Comparison of ENCODE assay signal across 8 mouse cellular contexts in genomic region chr13:67173723-67174055, GRCm38 (mm10). TPM values are rescaled to one million over a fixed set of nuclear protein-coding genes. Genes with fewer than 3 reads are reported as not detected.
DNase-seq lines count a peak whose midpoint lies in the region; ATAC-seq and TF ChIP-seq lines count a peak whose summit lies in the region.

No protein-coding gene starts in this region.

- dilution Hi-C loops in CH12.LX (cut with MboI; ENCODE audit: extremely low pct_ligation_motif_present, extremely low pct_unique_long_range_greater_than_20kb, low sequenced_read_pairs) = no loop called here

- 14% methylated on average over 5 of the region's 5 CpGs for WGBS in heart, adult 2 months
- whole genome bisulfite sequencing in forebrain, embryonic 15.5 days = 21% methylated on average over 5 of the region's 5 CpGs
- 18% methylated on average over 5 of the region's 5 CpGs for WGBS in liver, embryonic 13.5 days (ENCODE audit: insufficient replicate concordance)

- peak overlapping the region; percentile 42; the same call in 1 of the 2 replicates for H3K9ac ChIP-seq in heart, adult 2 months (ENCODE audit: low read depth, low read length)
- peak overlapping the region; percentile 93 for H3K9ac ChIP-seq in CH12.LX (ENCODE audit: insufficient read depth, low read depth)
- H3K9ac ChIP-seq in forebrain, embryonic 15.5 days (replicated peaks) = peak overlapping the region; percentile 60
- peak overlapping the region; percentile 71; the same call in 1 of the 2 replicates for H3K9ac ChIP-seq in liver, embryonic 13.5 days

- intact Hi-C loops in heart, adult 2 months (cut with DNase I) = loop anchor here (2.0 to 10.0 kb wide), 5 partner anchors 19 to 311 kb away; partner anchors contain the start of genes Zfp429, Zfp712, Zfp759 and Zfp874b
- intact Hi-C loops in heart, postnatal 25 days (cut with DNase I) = loop anchor here (2.0 kb wide), 1 partner anchor 21 kb away; the partner anchor contains the start of gene Zfp455
- intact Hi-C loops in left cerebral cortex, postnatal 10 days (cut with DNase I) = loop anchor here (2.0 kb wide), 2 partner anchors 45 to 201 kb away; partner anchors contain the start of genes Gm28041 and Zfp456

- in situ Hi-C loops in CH12.LX (cut with MboI; ENCODE audit: low pct_ligation_motif_present, low pct_unique_long_range_greater_than_20kb, low sequenced_read_pairs) = no loop called here

- no peak for TF ChIP-seq POLR2A in heart, adult 2 months (IDR thresholded peaks at IDR 0.05; ENCODE audit: insufficient read depth, low read depth, low read length)
- no peak for TF ChIP-seq POLR2A in CH12.LX (IDR thresholded peaks at IDR 0.05; ENCODE audit: low read depth, low read length)

- peak overlapping the region; percentile 87 for H3K4me2 ChIP-seq in CH12.LX (ENCODE audit: insufficient read depth, low read depth, poor library complexity, severe bottlenecking)
- peak overlapping the region; percentile 59 for H3K4me2 ChIP-seq in forebrain, embryonic 15.5 days (replicated peaks)
- H3K4me2 ChIP-seq in liver, embryonic 13.5 days = peak overlapping the region; percentile 66

- no peaks in the 10 kb centered on the region for H3K79me2 ChIP-seq in heart, adult 2 months (replicated peaks; ENCODE audit: control insufficient read depth, insufficient read depth, low read length)
- peaks cover 23% of the 10 kb centered on the region; the same call in 1 of the 2 replicates for H3K79me2 ChIP-seq in CH12.LX (replicated peaks; ENCODE audit: control insufficient read depth, extremely low read depth, insufficient read depth, poor library complexity, severe bottlenecking)

- no peak for DNase-seq in heart, adult 2 months
- DNase-seq in heart, postnatal 25 days (ENCODE audit: low spot score) = no peak
- DNase-seq in CH12.LX (ENCODE audit: extremely low read depth) = no peak
- no peak for DNase-seq in liver, embryonic 13.5 days
- DNase-seq in left cerebral cortex, postnatal 10 days (ENCODE audit: extremely low spot score in 1 of 2, low spot score in 2 of 2) = no peak
- DNase-seq in right cerebral cortex, postnatal 36 days (ENCODE audit: low spot score in 2 of 2) = no peak
- no peak for DNase-seq in urinary bladder, postnatal 10 days (ENCODE audit: low spot score)

- TF ChIP-seq CTCF in heart, adult 2 months (IDR thresholded peaks at IDR 0.05) = no peak
- no peak for TF ChIP-seq CTCF in CH12.LX (conservative IDR thresholded peaks at IDR 0.05 in 1 of 2, IDR thresholded peaks at IDR 0.05 in 1 of 2; ENCODE audit: low read depth in 2 of 2, low read length in 2 of 2)

- H3K4me3 ChIP-seq in heart, adult 2 months = peak overlapping the region; percentile 71
- peak overlapping the region; percentile 63 to 93 (median 84) for H3K4me3 ChIP-seq in CH12.LX (replicated peaks in 1 of 3; ENCODE audit: low read depth in 2 of 3, low read length in 2 of 3, poor library complexity in 1 of 3)
- peak overlapping the region; percentile 73 for H3K4me3 ChIP-seq in forebrain, embryonic 15.5 days
- H3K4me3 ChIP-seq in liver, embryonic 13.5 days (replicated peaks) = peak overlapping the region; percentile 65

- no peaks in the 10 kb centered on the region for H3K9me3 ChIP-seq in CH12.LX (replicated peaks; ENCODE audit: low read length)
- no peaks in the 10 kb centered on the region for H3K9me3 ChIP-seq in forebrain, embryonic 15.5 days
- no peaks in the 10 kb centered on the region for H3K9me3 ChIP-seq in liver, embryonic 13.5 days (replicated peaks)

- no peak for TF ChIP-seq EP300 in heart, adult 2 months (IDR thresholded peaks at IDR 0.05; ENCODE audit: insufficient read depth, low read depth, low read length)
- no peak for TF ChIP-seq EP300 in CH12.LX (IDR thresholded peaks at IDR 0.05; ENCODE audit: low read length)

- no peaks in the 10 kb centered on the region for H3K36me3 ChIP-seq in heart, adult 2 months (ENCODE audit: control insufficient read depth, insufficient read depth, low read length)
- peaks cover 21% of the 10 kb centered on the region in 2 experiments for H3K36me3 ChIP-seq in CH12.LX (replicated peaks in 1 of 2; ENCODE audit: control insufficient read depth in 1 of 2, insufficient read depth in 1 of 2, low read length in 1 of 2)
- H3K36me3 ChIP-seq in forebrain, embryonic 15.5 days = peaks cover 6% of the 10 kb centered on the region
- H3K36me3 ChIP-seq in liver, embryonic 13.5 days = no peaks in the 10 kb centered on the region; the same call in 1 of the 2 replicates

- no peak overlapping the region for H3K27ac ChIP-seq in heart, adult 2 months
- no peak overlapping the region for H3K27ac ChIP-seq in CH12.LX (ENCODE audit: insufficient read depth, low read depth)
- no peak overlapping the region for H3K27ac ChIP-seq in forebrain, embryonic 15.5 days (replicated peaks)
- no peak overlapping the region for H3K27ac ChIP-seq in liver, embryonic 13.5 days

- no peak for TF ChIP-seq RAD21 in CH12.LX (IDR thresholded peaks at IDR 0.05; ENCODE audit: low read depth, low read length)

- no peaks in the 10 kb centered on the region for H3K27me3 ChIP-seq in heart, adult 2 months (ENCODE audit: control insufficient read depth, insufficient read depth, low read length)
- H3K27me3 ChIP-seq in CH12.LX (replicated peaks) = no peaks in the 10 kb centered on the region
- no peaks in the 10 kb centered on the region for H3K27me3 ChIP-seq in forebrain, embryonic 15.5 days
- no peaks in the 10 kb centered on the region for H3K27me3 ChIP-seq in liver, embryonic 13.5 days

- no peaks in the 10 kb centered on the region for H3K4me1 ChIP-seq in heart, adult 2 months (ENCODE audit: control insufficient read depth, insufficient read depth, low read length)
- peaks cover 2 to 16% of the 10 kb centered on the region in 2 experiments; a peak in 3 of 4 replicates for H3K4me1 ChIP-seq in CH12.LX (ENCODE audit: control insufficient read depth in 1 of 2, insufficient read depth in 2 of 2)
- peaks cover 7% of the 10 kb centered on the region; the same call in 1 of the 2 replicates for H3K4me1 ChIP-seq in forebrain, embryonic 15.5 days
- H3K4me1 ChIP-seq in liver, embryonic 13.5 days (replicated peaks) = peaks cover 4% of the 10 kb centered on the region; the same call in 1 of the 2 replicates

- ATAC-seq in forebrain, embryonic 15.5 days (replicated peaks) = no peak
- ATAC-seq in liver, embryonic 13.5 days (ENCODE audit: low read depth) = no peak

TF ChIP-seq in CH12.LX, 34 proteins besides CTCF, POLR2A, EP300 and RAD21:
- TF ChIP-seq UBTF (IDR thresholded peaks at IDR 0.05; ENCODE audit: low read depth, low read length) = no peak
TF ChIP-seq in CH12.LX: peak in this region for 0.

RNA-seq across cellular contexts. Expression of gene Rsl1, which starts 0.7 kb away (rescaled TPM):
- 1 to 10 TPM; 3.0 to 3.4 TPM for total RNA-seq in heart, adult 2 months (2021)
- polyA plus RNA-seq in heart, adult 2 months (2012; rRNA removed) = 1.5 and 2.5 TPM in 2 replicates
- 1 to 10 TPM; 2.9 to 3.8 TPM for total RNA-seq in heart, postnatal 25 days (2021)
- total RNA-seq in CH12.LX (2012; rRNA removed) (7.4 and 8.6 TPM in 2 replicates), CH12.LX (2014; rRNA removed) (16.0 and 18.8 TPM in 2 replicates)
- polyA plus RNA-seq in CH12.LX (2012; ENCODE audit: insufficient read length, low read depth) = 9.8 and 10.7 TPM in 2 replicates
- polyA plus RNA-seq in forebrain, embryonic 15.5 days (2015; fragmentation: Nextera tagmentation; extraction: Ambion mirVana) = 6.6 and 7.8 TPM in 2 replicates
- 1.7 and 1.9 TPM in 2 replicates for polyA plus RNA-seq in liver, embryonic 13.5 days (2015; fragmentation: Nextera tagmentation; extraction: Ambion mirVana)
- 1 to 10 TPM; 4.8 to 7.8 TPM for total RNA-seq in left cerebral cortex, postnatal 10 days (2021)

RNA-seq across cellular contexts. Expression of gene Zfp455, which starts 20.6 kb away (rescaled TPM):
- 1 to 10 TPM in 1 of 2 experiments, under 1 TPM in 1; 0.66 to 1.1 TPM for total RNA-seq in heart, adult 2 months (2021)
- polyA plus RNA-seq in heart, adult 2 months (2012; rRNA removed) = 0.33 and 0.35 TPM in 2 replicates
- under 1 TPM; 0.84 to 0.96 TPM for total RNA-seq in heart, postnatal 25 days (2021)
- total RNA-seq in CH12.LX (2012; rRNA removed) (1.6 and 2.3 TPM in 2 replicates), CH12.LX (2014; rRNA removed) (5.6 and 5.7 TPM in 2 replicates)
- polyA plus RNA-seq in CH12.LX (2012; ENCODE audit: insufficient read length, low read depth) = 2.3 and 3.3 TPM in 2 replicates
- 2.6 and 2.7 TPM in 2 replicates for polyA plus RNA-seq in forebrain, embryonic 15.5 days (2015; fragmentation: Nextera tagmentation; extraction: Ambion mirVana)
- polyA plus RNA-seq in liver, embryonic 13.5 days (2015; fragmentation: Nextera tagmentation; extraction: Ambion mirVana) = 0.43 and 0.46 TPM in 2 replicates
- total RNA-seq in left cerebral cortex, postnatal 10 days (2021) = 1 to 10 TPM; 2.2 to 3.4 TPM

RNA-seq across cellular contexts. Expression of gene Zfp759, which starts 52.2 kb away (rescaled TPM):
- 1 to 10 TPM; 4.0 to 8.2 TPM for total RNA-seq in heart, adult 2 months (2021)
- 0.59 and 1.5 TPM in 2 replicates for polyA plus RNA-seq in heart, adult 2 months (2012; rRNA removed)
- total RNA-seq in heart, postnatal 25 days (2021) = 1 to 10 TPM; 4.4 to 5.8 TPM
- total RNA-seq in CH12.LX (2012; rRNA removed) (2.1 and 2.2 TPM in 2 replicates), CH12.LX (2014; rRNA removed) (6.1 and 7.1 TPM in 2 replicates)
- polyA plus RNA-seq in CH12.LX (2012; ENCODE audit: insufficient read length, low read depth) = 2.6 and 2.7 TPM in 2 replicates
- polyA plus RNA-seq in forebrain, embryonic 15.5 days (2015; fragmentation: Nextera tagmentation; extraction: Ambion mirVana) = 3.5 and 3.6 TPM in 2 replicates
- 0.50 and 0.82 TPM in 2 replicates for polyA plus RNA-seq in liver, embryonic 13.5 days (2015; fragmentation: Nextera tagmentation; extraction: Ambion mirVana)
- 10 to 100 TPM in 1 of 2 experiments, 1 to 10 TPM in 1; 9.2 to 11.4 TPM for total RNA-seq in left cerebral cortex, postnatal 10 days (2021)

RNA-seq across cellular contexts. Expression of gene Rslcan18, which starts 57.6 kb away (rescaled TPM):
- 1 to 10 TPM in 1 of 2 experiments, under 1 TPM in 1; 0.70 to 1.1 TPM for total RNA-seq in heart, adult 2 months (2021)
- 0.29 and 0.70 TPM in 2 replicates for polyA plus RNA-seq in heart, adult 2 months (2012; rRNA removed)
- 1 to 10 TPM in 1 of 2 experiments, under 1 TPM in 1; 0.95 to 1.1 TPM for total RNA-seq in heart, postnatal 25 days (2021)
- total RNA-seq in CH12.LX (2012; rRNA removed) (0.55 TPM in 2 replicates), CH12.LX (2014; rRNA removed) (0.18 and 0.81 TPM in 2 replicates)
- polyA plus RNA-seq in CH12.LX (2012; ENCODE audit: insufficient read length, low read depth) = 0.20 and 0.57 TPM in 2 replicates
- 0.08 and 0.18 TPM in 2 replicates for polyA plus RNA-seq in forebrain, embryonic 15.5 days (2015; fragmentation: Nextera tagmentation; extraction: Ambion mirVana)
- 0.13 TPM in 2 replicates for polyA plus RNA-seq in liver, embryonic 13.5 days (2015; fragmentation: Nextera tagmentation; extraction: Ambion mirVana)
- total RNA-seq in left cerebral cortex, postnatal 10 days (2021) = not detected

Comparison
In these comparisons a context has a peak if more than half of its experiments do, and no peak if none do; other contexts are left out.
1. H3K9ac ChIP-seq: peak in every context shown above with its lines; median percentile 93 in CH12.LX; 71 in liver, embryonic 13.5 days; 60 in forebrain, embryonic 15.5 days; 42 in heart, adult 2 months.